Mouse (Mus musculus): ENCODE measurements around the gene Adamts17. TPM values are rescaled to one million over a fixed set of nuclear protein-coding genes. Genes with fewer than 3 reads are reported as not detected.
A peak's percentile ranks its signal among the peaks of the same experiment; 100 is the strongest.

Adamts17 gene
- polyA plus RNA-seq, 1 experiment from 2014 or later, result 2.6 TPM

DNA sequence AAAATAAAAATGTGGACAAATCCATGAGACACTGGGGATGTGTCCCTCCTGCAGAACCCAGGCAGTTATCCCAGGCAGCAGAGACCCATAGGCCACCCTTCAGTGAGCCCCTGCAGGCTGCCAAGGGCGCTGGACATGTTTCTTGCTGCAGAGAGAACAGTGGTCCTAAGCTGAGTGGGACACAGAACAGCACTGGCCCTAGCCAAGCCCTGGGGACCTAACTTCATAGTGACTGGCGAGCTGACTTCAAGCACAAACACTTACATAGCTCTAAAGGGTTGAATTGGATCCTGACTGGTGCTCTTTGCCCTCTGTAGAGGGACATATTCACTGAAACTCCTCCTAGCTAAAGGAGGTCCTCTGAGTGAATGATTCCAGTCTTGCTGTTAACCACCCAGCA, 223.0 kb downstream of the Adamts17 start:
- Histone ChIP-seq H3K27me3 (ENCODE audit: control insufficient read depth, insufficient read depth, low read length) (no peaks in the 10 kb centered on the region), H3K4me2 (ENCODE audit: low read length) (no peak overlapping the region), H3K36me3 (ENCODE audit: control insufficient read depth, insufficient read depth, low read length) (no peaks in the 10 kb centered on the region), H3K27ac (replicated peaks; ENCODE audit: low read depth, low read length) (no peak overlapping the region), H3K4me3 (replicated peaks; ENCODE audit: low read depth, low read length) (no peak overlapping the region), H3K9ac (replicated peaks; ENCODE audit: low read length) (no peak overlapping the region), H3K4me1 (ENCODE audit: control insufficient read depth, insufficient read depth, low read length) (no peaks in the 10 kb centered on the region), H3K9me3 (ENCODE audit: control insufficient read depth, low read length) (no peaks in the 10 kb centered on the region)
- ATAC-seq (ENCODE audit: low FRiP score, low TSS enrichment) (no peak), DNase-seq (no peak)
- WGBS, result 87% methylated on average over 2 of the region's 2 CpGs

DNA sequence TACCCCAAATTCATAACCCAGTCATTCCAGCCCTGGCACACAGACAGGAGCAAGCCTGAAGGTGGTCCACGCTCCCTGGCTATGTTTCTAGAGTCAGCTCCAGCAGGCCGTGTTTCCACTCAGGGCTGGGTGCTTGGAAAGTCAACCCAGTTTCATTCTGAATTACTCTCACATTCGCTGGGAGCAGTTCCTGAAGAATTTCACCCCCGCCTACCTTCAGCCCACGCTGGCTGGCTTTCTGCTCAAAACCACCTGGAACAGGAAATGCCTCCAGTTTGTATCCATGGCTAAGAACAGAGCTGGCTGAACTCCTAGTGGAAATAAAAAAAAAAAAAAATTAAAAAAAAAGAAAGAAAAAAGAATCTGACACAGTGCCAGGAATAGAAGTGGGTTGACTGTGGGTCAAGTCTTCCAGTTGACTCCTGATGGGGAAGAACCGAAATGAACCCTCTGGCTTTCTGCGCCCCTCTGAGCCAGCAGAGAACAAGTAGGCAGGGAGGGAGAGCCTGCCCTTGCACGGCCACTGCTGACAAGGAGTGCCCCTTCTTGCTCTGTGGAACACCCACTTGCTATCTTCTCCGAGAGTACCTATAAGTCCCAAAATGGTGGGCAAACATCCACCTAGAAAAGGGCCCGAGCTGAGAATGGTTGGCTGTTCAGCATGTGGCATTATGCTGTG, 225.2 kb downstream of the Adamts17 start:
- Histone ChIP-seq H3K9me3 (ENCODE audit: control insufficient read depth, low read length) (no peaks in the 10 kb centered on the region), H3K9ac (replicated peaks; ENCODE audit: low read length) (no peak overlapping the region), H3K4me2 (ENCODE audit: low read length) (no peak overlapping the region), H3K36me3 (ENCODE audit: control insufficient read depth, insufficient read depth, low read length) (no peaks in the 10 kb centered on the region), H3K4me3 (replicated peaks; ENCODE audit: low read depth, low read length) (no peak overlapping the region), H3K27me3 (ENCODE audit: control insufficient read depth, insufficient read depth, low read length) (no peaks in the 10 kb centered on the region), H3K4me1 (ENCODE audit: control insufficient read depth, insufficient read depth, low read length) (no peaks in the 10 kb centered on the region), H3K27ac (replicated peaks; ENCODE audit: low read depth, low read length) (no peak overlapping the region)
- ATAC-seq (ENCODE audit: low FRiP score, low TSS enrichment) (no peak), DNase-seq (no peak)
- WGBS, result 88% methylated on average over 10 of the region's 10 CpGs

DNA sequence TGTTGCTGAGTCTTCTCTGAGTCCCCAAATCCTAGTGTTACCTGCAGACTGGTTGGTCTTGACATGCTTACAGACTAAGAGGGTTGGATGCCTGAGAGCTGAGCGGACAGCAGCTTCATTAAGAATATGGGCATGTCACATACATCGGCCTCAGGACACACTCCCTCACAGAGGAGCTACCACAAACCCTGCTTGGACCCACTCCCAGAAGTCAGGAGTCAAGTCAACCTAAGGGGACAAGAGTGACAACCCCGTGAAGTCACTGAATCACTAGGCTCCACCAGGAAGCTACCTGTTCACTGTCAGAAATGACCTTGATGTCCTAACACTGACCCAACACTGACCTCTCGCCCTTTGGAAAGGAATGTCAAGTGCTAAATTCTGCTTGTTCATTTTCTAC, 226.1 kb downstream of the Adamts17 start:
- no peak overlapping the region for H3K4me2 ChIP-seq (ENCODE audit: low read length)
- no peak overlapping the region for H3K9ac ChIP-seq (replicated peaks; ENCODE audit: low read length)
- ATAC-seq (ENCODE audit: low FRiP score, low TSS enrichment) (no peak), DNase-seq (no peak)
- H3K27me3 ChIP-seq (ENCODE audit: control insufficient read depth, insufficient read depth, low read length), result no peaks in the 10 kb centered on the region
- no peak overlapping the region for H3K27ac ChIP-seq (replicated peaks; ENCODE audit: low read depth, low read length)
- 90% methylated on average over 4 of the region's 4 CpGs for WGBS
- no peaks in the 10 kb centered on the region for H3K9me3 ChIP-seq (ENCODE audit: control insufficient read depth, low read length)
- no peaks in the 10 kb centered on the region for H3K4me1 ChIP-seq (ENCODE audit: control insufficient read depth, insufficient read depth, low read length)
- H3K36me3 ChIP-seq (ENCODE audit: control insufficient read depth, insufficient read depth, low read length), result no peaks in the 10 kb centered on the region
- no peak overlapping the region for H3K4me3 ChIP-seq (replicated peaks; ENCODE audit: low read depth, low read length)

- ATAC-seq (ENCODE audit: low FRiP score, low TSS enrichment) (no peak), DNase-seq (no peak)
- Histone ChIP-seq H3K4me3 (replicated peaks; ENCODE audit: low read depth, low read length) (no peak overlapping the region), H3K27ac (replicated peaks; ENCODE audit: low read depth, low read length) (no peak overlapping the region), H3K4me1 (ENCODE audit: control insufficient read depth, insufficient read depth, low read length) (no peaks in the 10 kb centered on the region), H3K9ac (replicated peaks; ENCODE audit: low read length) (no peak overlapping the region), H3K27me3 (ENCODE audit: control insufficient read depth, insufficient read depth, low read length) (no peaks in the 10 kb centered on the region), H3K4me2 (ENCODE audit: low read length) (no peak overlapping the region), H3K9me3 (ENCODE audit: control insufficient read depth, low read length) (no peaks in the 10 kb centered on the region), H3K36me3 (ENCODE audit: control insufficient read depth, insufficient read depth, low read length) (no peaks in the 10 kb centered on the region)
- 91% methylated on average over 10 of the region's 10 CpGs for WGBS
Measured at GRCm38 (mm10) chr7:67072015-67072685, 232.6 kb downstream of the Adamts17 start.

DNA sequence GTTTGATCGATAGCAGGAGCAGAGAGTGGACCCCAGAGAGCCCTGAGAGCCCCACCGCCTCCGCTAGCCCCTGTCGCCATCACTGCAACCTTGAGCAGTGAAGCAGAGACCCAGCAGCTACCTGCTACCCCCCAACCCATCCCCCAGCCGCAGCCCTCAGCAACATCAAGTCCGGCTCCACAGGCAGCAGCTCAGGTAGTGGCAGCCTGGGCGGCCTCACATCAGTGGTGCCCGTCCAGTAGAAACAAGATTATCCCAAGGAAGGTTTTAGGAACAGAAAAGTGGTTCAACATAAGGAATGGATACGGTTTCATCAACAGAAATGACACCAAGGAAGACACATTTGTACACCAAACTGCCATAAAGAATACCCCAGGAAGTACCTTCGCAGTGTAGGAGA, 243.2 kb downstream of the Adamts17 start:
- H3K36me3 ChIP-seq (ENCODE audit: control insufficient read depth, insufficient read depth, low read length), result no peaks in the 10 kb centered on the region
- H3K27ac ChIP-seq (replicated peaks; ENCODE audit: low read depth, low read length), result no peak overlapping the region
- H3K9ac ChIP-seq (replicated peaks; ENCODE audit: low read length), result no peak overlapping the region
- no peak for ATAC-seq (ENCODE audit: low FRiP score, low TSS enrichment)
- 93% methylated on average over 10 of the region's 10 CpGs for WGBS
- H3K4me3 ChIP-seq (replicated peaks; ENCODE audit: low read depth, low read length), result no peak overlapping the region
- no peak for DNase-seq
- H3K4me2 ChIP-seq (ENCODE audit: low read length), result no peak overlapping the region
- no peaks in the 10 kb centered on the region for H3K9me3 ChIP-seq (ENCODE audit: control insufficient read depth, low read length)
- H3K4me1 ChIP-seq (ENCODE audit: control insufficient read depth, insufficient read depth, low read length), result no peaks in the 10 kb centered on the region
- no peaks in the 10 kb centered on the region for H3K27me3 ChIP-seq (ENCODE audit: control insufficient read depth, insufficient read depth, low read length)

DNA sequence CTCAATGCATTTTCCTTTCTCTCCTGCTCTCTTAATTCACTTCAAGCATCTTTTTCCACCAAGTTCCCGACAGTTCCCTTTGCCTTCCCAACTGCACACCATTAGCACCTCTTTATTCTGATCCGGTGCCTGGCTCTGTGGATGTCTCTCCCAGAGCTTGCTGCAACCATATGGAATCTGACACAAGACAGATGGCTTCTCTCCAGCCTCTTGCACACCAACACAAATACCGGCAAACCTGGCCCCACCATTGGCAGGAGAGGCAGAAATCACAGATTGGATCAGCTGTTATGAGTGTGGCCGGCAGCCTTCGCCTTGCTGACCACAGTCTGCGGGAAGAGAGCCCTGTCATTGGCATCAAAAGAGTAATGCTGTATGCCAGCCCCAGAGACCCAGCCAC, 248.2 kb downstream of the Adamts17 start:
- H3K4me2 ChIP-seq (ENCODE audit: low read length), result no peak overlapping the region
- no peak overlapping the region for H3K4me3 ChIP-seq (replicated peaks; ENCODE audit: low read depth, low read length)
- no peak for ATAC-seq (ENCODE audit: low FRiP score, low TSS enrichment)
- WGBS, result 86% methylated on average over 6 of the region's 6 CpGs
- H3K27ac ChIP-seq (replicated peaks; ENCODE audit: low read depth, low read length), result no peak overlapping the region
- no peak for DNase-seq
- H3K27me3 ChIP-seq (ENCODE audit: control insufficient read depth, insufficient read depth, low read length), result no peaks in the 10 kb centered on the region
- H3K36me3 ChIP-seq (ENCODE audit: control insufficient read depth, insufficient read depth, low read length), result no peaks in the 10 kb centered on the region
- no peaks in the 10 kb centered on the region for H3K9me3 ChIP-seq (ENCODE audit: control insufficient read depth, low read length)
- H3K4me1 ChIP-seq (ENCODE audit: control insufficient read depth, insufficient read depth, low read length), result no peaks in the 10 kb centered on the region
- H3K9ac ChIP-seq (replicated peaks; ENCODE audit: low read length), result no peak overlapping the region

- Histone ChIP-seq H3K4me2 (ENCODE audit: low read length) (no peak overlapping the region), H3K27ac (replicated peaks; ENCODE audit: low read depth, low read length) (no peak overlapping the region), H3K4me1 (ENCODE audit: control insufficient read depth, insufficient read depth, low read length) (no peaks in the 10 kb centered on the region), H3K9me3 (ENCODE audit: control insufficient read depth, low read length) (no peaks in the 10 kb centered on the region), H3K4me3 (replicated peaks; ENCODE audit: low read depth, low read length) (no peak overlapping the region), H3K36me3 (ENCODE audit: control insufficient read depth, insufficient read depth, low read length) (no peaks in the 10 kb centered on the region), H3K9ac (replicated peaks; ENCODE audit: low read length) (no peak overlapping the region), H3K27me3 (ENCODE audit: control insufficient read depth, insufficient read depth, low read length) (no peaks in the 10 kb centered on the region)
- WGBS, result 86% methylated on average over 2 of the region's 2 CpGs
- ATAC-seq (ENCODE audit: low FRiP score, low TSS enrichment), result no peak
- DNase-seq, result peak; percentile 11
Measured at GRCm38 (mm10) chr7:67097096-67097495, 257.6 kb downstream of the Adamts17 start.

GRCm38 (mm10) chr7:67101418-67101973, 262.0 kb downstream of the Adamts17 start:
- no peak overlapping the region for H3K4me2 ChIP-seq (ENCODE audit: low read length)
- no peak overlapping the region for H3K9ac ChIP-seq (replicated peaks; ENCODE audit: low read length)
- H3K9me3 ChIP-seq (ENCODE audit: control insufficient read depth, low read length), result no peaks in the 10 kb centered on the region
- no peaks in the 10 kb centered on the region for H3K4me1 ChIP-seq (ENCODE audit: control insufficient read depth, insufficient read depth, low read length)
- H3K36me3 ChIP-seq (ENCODE audit: control insufficient read depth, insufficient read depth, low read length), result no peaks in the 10 kb centered on the region
- no peaks in the 10 kb centered on the region for H3K27me3 ChIP-seq (ENCODE audit: control insufficient read depth, insufficient read depth, low read length)
- ATAC-seq (ENCODE audit: low FRiP score, low TSS enrichment) (no peak), DNase-seq (no peak)
- H3K4me3 ChIP-seq (replicated peaks; ENCODE audit: low read depth, low read length), result no peak overlapping the region
- 84% methylated on average over 3 of the region's 3 CpGs for WGBS
- H3K27ac ChIP-seq (replicated peaks; ENCODE audit: low read depth, low read length), result no peak overlapping the region
